ENCODE assay signal across 9 mouse cellular contexts in genomic region chr1:134151655-134152412, GRCm38 (mm10). TPM values are rescaled to one million over a fixed set of nuclear protein-coding genes. Genes with fewer than 3 reads are reported as not detected.
A peak's percentile ranks its signal among the peaks of the same experiment; 100 is the strongest.
DNase-seq lines count a peak whose midpoint lies in the region; ATAC-seq and TF ChIP-seq lines count a peak whose summit lies in the region.
"Had no signal": no experiment of that assay in that cellular context is flagged by ENCODE, and none has a peak within 500 bp of the region (broad histone marks: within the 10 kb centered on the region; RNA-seq: fewer than 3 reads in every experiment).

No protein-coding gene starts in this region.

- no peak for TF ChIP-seq EP300 in ES-Bruce4 (IDR thresholded peaks at IDR 0.05; ENCODE audit: insufficient read depth, low read depth, low read length)
- no peak for TF ChIP-seq EP300 in heart, postnatal 0 days (IDR thresholded peaks at IDR 0.05; ENCODE audit: low read depth)
- TF ChIP-seq EP300 in stomach, postnatal 0 days (optimal IDR thresholded peaks at IDR 0.05): no peak

- H3K27me3 ChIP-seq in ES-Bruce4 (ENCODE audit: control insufficient read depth, insufficient read depth, low read length, poor library complexity, severe bottlenecking): no peaks in the 10 kb centered on the region
- H3K27me3 ChIP-seq in forebrain, embryonic 12.5 days: peaks cover 9% of the 10 kb centered on the region; the same call in 1 of the 2 replicates
- no peaks in the 10 kb centered on the region for H3K27me3 ChIP-seq in heart, postnatal 0 days (ENCODE audit: control insufficient read depth, insufficient read depth, low read length)
- no peaks in the 10 kb centered on the region for H3K27me3 ChIP-seq in liver, embryonic 13.5 days
- no peaks in the 10 kb centered on the region for H3K27me3 ChIP-seq in neural tube, embryonic 12.5 days (replicated peaks)
- no peaks in the 10 kb centered on the region for H3K27me3 ChIP-seq in stomach, postnatal 0 days (ENCODE audit: control insufficient read depth, insufficient read depth, low read length)

- peak; percentile 74 for DNase-seq in c-Kit-positive CD71-positive TER-119-negative erythroid progenitor cells, embryonic 14.5 days (ENCODE audit: low read depth)
- peak; percentile 89 for DNase-seq in heart, postnatal 0 days (ENCODE audit: low spot score)
- peak; percentile 70 to 85 for DNase-seq in kidney, postnatal 25 days
- peak; percentile 73 for DNase-seq in liver, embryonic 13.5 days
- DNase-seq in stomach, postnatal 0 days (ENCODE audit: low spot score): peak; percentile 89

- TF ChIP-seq CTCF in ES-Bruce4 (IDR thresholded peaks at IDR 0.05; ENCODE audit: low read depth, low read length): peak; percentile 61
- peak; percentile 93 for TF ChIP-seq CTCF in heart, postnatal 0 days (IDR thresholded peaks at IDR 0.05; ENCODE audit: low read depth)
- peak; percentile 96 for TF ChIP-seq CTCF in stomach, postnatal 0 days (IDR thresholded peaks at IDR 0.05; ENCODE audit: low read depth)

- H3K36me3 ChIP-seq in ES-Bruce4 (ENCODE audit: control insufficient read depth, insufficient read depth, low read length, poor library complexity, severe bottlenecking): no peaks in the 10 kb centered on the region
- H3K36me3 ChIP-seq in forebrain, embryonic 12.5 days (replicated peaks): no peaks in the 10 kb centered on the region
- no peaks in the 10 kb centered on the region for H3K36me3 ChIP-seq in heart, postnatal 0 days (replicated peaks; ENCODE audit: control insufficient read depth, insufficient read depth, low read length)
- no peaks in the 10 kb centered on the region for H3K36me3 ChIP-seq in liver, embryonic 13.5 days
- H3K36me3 ChIP-seq in neural tube, embryonic 12.5 days: no peaks in the 10 kb centered on the region
- H3K36me3 ChIP-seq in stomach, postnatal 0 days (ENCODE audit: control insufficient read depth, insufficient read depth, low read length): no peaks in the 10 kb centered on the region
- H3K36me3 ChIP-seq: heart, embryonic 13.5 days had no signal

- no peak overlapping the region for H3K4me3 ChIP-seq in ES-Bruce4 (ENCODE audit: low read depth, low read length)
- no peak overlapping the region for H3K4me3 ChIP-seq in forebrain, embryonic 12.5 days (replicated peaks)
- no peak overlapping the region for H3K4me3 ChIP-seq in heart, postnatal 0 days (ENCODE audit: low read depth, low read length)
- H3K4me3 ChIP-seq in liver, embryonic 13.5 days (replicated peaks): no peak overlapping the region
- no peak overlapping the region for H3K4me3 ChIP-seq in neural tube, embryonic 12.5 days
- no peak overlapping the region for H3K4me3 ChIP-seq in stomach, postnatal 0 days (ENCODE audit: low read depth, low read length)
- H3K4me3 ChIP-seq: heart, embryonic 13.5 days had no signal

- no peaks in the 10 kb centered on the region for H3K9me3 ChIP-seq in ES-Bruce4 (replicated peaks; ENCODE audit: control insufficient read depth, insufficient read depth, low read length, poor library complexity, severe bottlenecking)
- 0 out of 2 replicates have a peak, but pooled peaks cover 5% of the 10 kb centered on the region for H3K9me3 ChIP-seq in forebrain, embryonic 12.5 days
- no peaks in the 10 kb centered on the region; the same call in 1 of the 2 replicates for H3K9me3 ChIP-seq in heart, postnatal 0 days (replicated peaks; ENCODE audit: control insufficient read depth, low read length)
- no peaks in the 10 kb centered on the region for H3K9me3 ChIP-seq in liver, embryonic 13.5 days (replicated peaks)
- H3K9me3 ChIP-seq in neural tube, embryonic 12.5 days: no peaks in the 10 kb centered on the region; the same call in 1 of the 2 replicates
- H3K9me3 ChIP-seq in stomach, postnatal 0 days (ENCODE audit: control insufficient read depth, low read length): no peaks in the 10 kb centered on the region

- H3K4me2 ChIP-seq in forebrain, embryonic 12.5 days: no peak overlapping the region
- H3K4me2 ChIP-seq in heart, postnatal 0 days (ENCODE audit: low read depth, low read length): no peak overlapping the region
- no peak overlapping the region for H3K4me2 ChIP-seq in liver, embryonic 13.5 days
- H3K4me2 ChIP-seq in neural tube, embryonic 12.5 days (replicated peaks): no peak overlapping the region
- H3K4me2 ChIP-seq in stomach, postnatal 0 days (replicated peaks; ENCODE audit: low read depth): no peak overlapping the region
- H3K4me2 ChIP-seq: heart, embryonic 13.5 days had no signal

- TF ChIP-seq POLR2A in ES-Bruce4 (IDR thresholded peaks at IDR 0.05; ENCODE audit: insufficient read depth, low read length): no peak

- no peak overlapping the region for H3K27ac ChIP-seq in ES-Bruce4 (ENCODE audit: insufficient read depth, low read length)
- H3K27ac ChIP-seq in forebrain, embryonic 12.5 days: no peak overlapping the region
- no peak overlapping the region for H3K27ac ChIP-seq in heart, postnatal 0 days (ENCODE audit: low read depth)
- H3K27ac ChIP-seq in liver, embryonic 13.5 days: no peak overlapping the region
- H3K27ac ChIP-seq in neural tube, embryonic 12.5 days: no peak overlapping the region
- no peak overlapping the region for H3K27ac ChIP-seq in stomach, postnatal 0 days (replicated peaks)
- H3K27ac ChIP-seq: heart, embryonic 13.5 days had no signal

- peak; percentile 84 for ATAC-seq in forebrain, embryonic 12.5 days (ENCODE audit: low FRiP score)
- ATAC-seq in heart, postnatal 0 days (ENCODE audit: insufficient read depth, low read depth): peak; percentile 77
- 0 out of 2 replicates have a peak, but pooled peaks have one; percentile 52 for ATAC-seq in liver, embryonic 13.5 days (ENCODE audit: low read depth)
- ATAC-seq in neural tube, embryonic 12.5 days (ENCODE audit: low FRiP score, low read depth): peak; percentile 71
- ATAC-seq in stomach, postnatal 0 days (ENCODE audit: low FRiP score, low TSS enrichment): peak; percentile 82

- no peak overlapping the region for H3K9ac ChIP-seq in ES-Bruce4 (ENCODE audit: low read depth, poor library complexity, severe bottlenecking)
- H3K9ac ChIP-seq in forebrain, embryonic 12.5 days: no peak overlapping the region; the same call in 1 of the 2 replicates
- no peak overlapping the region for H3K9ac ChIP-seq in heart, postnatal 0 days (replicated peaks; ENCODE audit: low read depth, low read length)
- no peak overlapping the region for H3K9ac ChIP-seq in liver, embryonic 13.5 days
- no peak overlapping the region for H3K9ac ChIP-seq in neural tube, embryonic 12.5 days
- no peak overlapping the region for H3K9ac ChIP-seq in stomach, postnatal 0 days (ENCODE audit: low read length)
- H3K9ac ChIP-seq: heart, embryonic 13.5 days had no signal

- WGBS in forebrain, embryonic 12.5 days: 31% methylated on average over 13 of the region's 13 CpGs
- 30% methylated on average over 13 of the region's 13 CpGs for WGBS in heart, postnatal 0 days
- 20% methylated on average over 13 of the region's 13 CpGs for WGBS in liver, embryonic 13.5 days (ENCODE audit: insufficient replicate concordance)
- 29% methylated on average over 13 of the region's 13 CpGs for WGBS in neural tube, embryonic 12.5 days
- WGBS in stomach, postnatal 0 days: 29% methylated on average over 13 of the region's 13 CpGs

- no peaks in the 10 kb centered on the region for H3K4me1 ChIP-seq in ES-Bruce4 (ENCODE audit: control insufficient read depth, insufficient read depth, low read length)
- no peaks in the 10 kb centered on the region for H3K4me1 ChIP-seq in forebrain, embryonic 12.5 days
- H3K4me1 ChIP-seq in heart, postnatal 0 days (ENCODE audit: control insufficient read depth, insufficient read depth): no peaks in the 10 kb centered on the region
- H3K4me1 ChIP-seq in liver, embryonic 13.5 days (replicated peaks): peaks cover 51% of the 10 kb centered on the region
- H3K4me1 ChIP-seq in neural tube, embryonic 12.5 days: no peaks in the 10 kb centered on the region
- H3K4me1 ChIP-seq in stomach, postnatal 0 days (replicated peaks; ENCODE audit: control insufficient read depth, insufficient read depth): no peaks in the 10 kb centered on the region

RNA-seq across cellular contexts. Expression of gene Chil1, which starts 30.1 kb away (rescaled TPM):
- polyA plus RNA-seq in ES-Bruce4 (2011; ENCODE audit: insufficient read depth, insufficient read length, low read depth, missing spikeins): 1.3 and 1.8 TPM in 2 replicates
- polyA plus RNA-seq in forebrain, embryonic 12.5 days (2016; fragmentation: Nextera tagmentation; extraction: Ambion mirVana): 1.9 and 2.5 TPM in 2 replicates
- 0.69 TPM in 1 of 2 replicates, not detected in the other for total RNA-seq in heart, postnatal 0 days (2014; rRNA removed; ENCODE audit: low replicate concordance)
- polyA plus RNA-seq in heart, postnatal 0 days (2015; fragmentation: Nextera tagmentation; extraction: Ambion mirVana): 0.59 and 0.95 TPM in 2 replicates
- 1.8 and 2.4 TPM in 2 replicates for polyA plus RNA-seq in liver, embryonic 13.5 days (2015; fragmentation: Nextera tagmentation; extraction: Ambion mirVana)
- polyA plus RNA-seq in neural tube, embryonic 12.5 days (2016; fragmentation: Nextera tagmentation; extraction: Ambion mirVana): 2.2 and 2.5 TPM in 2 replicates
- 2.8 and 3.1 TPM in 2 replicates for polyA plus RNA-seq in stomach, postnatal 0 days (2015; fragmentation: Nextera tagmentation; extraction: Ambion mirVana)

RNA-seq across cellular contexts. Expression of gene Chit1, which starts 40.8 kb away (rescaled TPM):
- not detected in 2 replicates for polyA plus RNA-seq in ES-Bruce4 (2011; ENCODE audit: insufficient read depth, insufficient read length, low read depth, missing spikeins)
- not detected in 2 replicates for polyA plus RNA-seq in forebrain, embryonic 12.5 days (2016; fragmentation: Nextera tagmentation; extraction: Ambion mirVana)
- total RNA-seq in heart, postnatal 0 days (2014; rRNA removed; ENCODE audit: low replicate concordance): 0.76 and 1.5 TPM in 2 replicates
- polyA plus RNA-seq in heart, postnatal 0 days (2015; fragmentation: Nextera tagmentation; extraction: Ambion mirVana): 0.19 and 0.30 TPM in 2 replicates
- 0.08 and 0.12 TPM in 2 replicates for polyA plus RNA-seq in liver, embryonic 13.5 days (2015; fragmentation: Nextera tagmentation; extraction: Ambion mirVana)
- 0.15 and 0.38 TPM in 2 replicates for polyA plus RNA-seq in neural tube, embryonic 12.5 days (2016; fragmentation: Nextera tagmentation; extraction: Ambion mirVana)
- polyA plus RNA-seq in stomach, postnatal 0 days (2015; fragmentation: Nextera tagmentation; extraction: Ambion mirVana): 38.5 and 45.1 TPM in 2 replicates

RNA-seq across cellular contexts. Expression of gene Mybph, which starts 41.4 kb away (rescaled TPM):
- not detected in 2 replicates for polyA plus RNA-seq in ES-Bruce4 (2011; ENCODE audit: insufficient read depth, insufficient read length, low read depth, missing spikeins)
- 0.15 and 0.34 TPM in 2 replicates for polyA plus RNA-seq in forebrain, embryonic 12.5 days (2016; fragmentation: Nextera tagmentation; extraction: Ambion mirVana)
- total RNA-seq in heart, postnatal 0 days (2014; rRNA removed; ENCODE audit: low replicate concordance): not detected in 2 replicates
- polyA plus RNA-seq in heart, postnatal 0 days (2015; fragmentation: Nextera tagmentation; extraction: Ambion mirVana): 0.12 TPM in 2 replicates
- polyA plus RNA-seq in liver, embryonic 13.5 days (2015; fragmentation: Nextera tagmentation; extraction: Ambion mirVana): 1.6 and 1.9 TPM in 2 replicates
- polyA plus RNA-seq in neural tube, embryonic 12.5 days (2016; fragmentation: Nextera tagmentation; extraction: Ambion mirVana): 8.6 and 13.0 TPM in 2 replicates
- 1.6 and 2.2 TPM in 2 replicates for polyA plus RNA-seq in stomach, postnatal 0 days (2015; fragmentation: Nextera tagmentation; extraction: Ambion mirVana)

Comparison
In these comparisons a context has a peak if more than half of its experiments do, and no peak if none do; other contexts are left out.
1. RNA of gene Chit1, which starts 40.8 kb away (polyA plus RNA-seq): 38.5 to 45.1 TPM in stomach, postnatal 0 days; not detected in ES-Bruce4, 0.19 to 0.30 TPM in heart, postnatal 0 days, 0.15 to 0.38 TPM in neural tube, embryonic 12.5 days, 0.08 to 0.12 TPM in liver, embryonic 13.5 days and not detected in forebrain, embryonic 12.5 days; every median in the first group is over 10 times any median in the second.
2. Peak in every context shown above with its lines, with median percentiles within 50 percentile points of each other: CTCF ChIP-seq, DNase-seq and ATAC-seq.